8 mouse cellular contexts compared by ENCODE assay signal in genomic region chr3:68494296-68495095, GRCm38 (mm10).
DNase-seq lines count a peak whose midpoint lies in the region; ATAC-seq and TF ChIP-seq lines count a peak whose summit lies in the region.

No protein-coding gene starts in this region.

- no peak for TF ChIP-seq POLR2A in lung, adult 2 months (IDR thresholded peaks at IDR 0.05; ENCODE audit: borderline replicate concordance, extremely low read depth, low read depth, low read length)

- under 1% methylated on average over 68 of the region's 68 CpGs for WGBS in lung, adult 2 months
- 0% methylated on average over 28 of the region's 68 CpGs for WGBS in embryonic facial prominence, embryonic 14.5 days
- under 1% methylated on average over 64 of the region's 68 CpGs for WGBS in heart, embryonic 15.5 days
- WGBS in limb, embryonic 11.5 days = under 1% methylated on average over 64 of the region's 68 CpGs
- under 1% methylated on average over 67 of the region's 68 CpGs for WGBS in midbrain, embryonic 13.5 days

- ATAC-seq in embryonic facial prominence, embryonic 14.5 days (ENCODE audit: low read depth) = peak; percentile 9
- peak; percentile 18 for ATAC-seq in heart, embryonic 15.5 days (replicated peaks; ENCODE audit: insufficient number of reproducible peaks, insufficient read depth, low FRiP score, low read depth)
- ATAC-seq in limb, embryonic 11.5 days (ENCODE audit: insufficient number of reproducible peaks, low FRiP score, low TSS enrichment, low read depth) = peak; percentile 24
- peak; percentile 54 for ATAC-seq in midbrain, embryonic 13.5 days
- no peak for ATAC-seq in inflammation-experienced regulatory T-cells, adult 6 months

- peak overlapping the region; percentile 100 for H3K4me3 ChIP-seq in lung, adult 2 months (replicated peaks; ENCODE audit: extremely low read depth, low read depth, low read length)
- peak overlapping the region; percentile 80 for H3K4me3 ChIP-seq in embryonic facial prominence, embryonic 14.5 days (ENCODE audit: low read depth, low read length)
- H3K4me3 ChIP-seq in heart, embryonic 15.5 days = peak overlapping the region; percentile 87
- H3K4me3 ChIP-seq in limb, embryonic 11.5 days (ENCODE audit: low read depth, low read length) = peak overlapping the region; percentile 66
- peak overlapping the region; percentile 68 for H3K4me3 ChIP-seq in midbrain, embryonic 13.5 days (replicated peaks)

- DNase-seq in lung, adult 2 months = peak; percentile 64
- DNase-seq in lung, postnatal 25 days (ENCODE audit: low spot score) = no peak
- DNase-seq in adrenal gland, postnatal 14 days = peak; percentile 44
- no peak for DNase-seq in embryonic facial prominence, embryonic 14.5 days (ENCODE audit: low spot score)
- DNase-seq in limb, embryonic 11.5 days (ENCODE audit: low spot score) = peak; percentile 72

- peak overlapping the region; percentile 80 for H3K9ac ChIP-seq in embryonic facial prominence, embryonic 14.5 days (ENCODE audit: low read depth, low read length)
- H3K9ac ChIP-seq in heart, embryonic 15.5 days = peak overlapping the region; percentile 89
- H3K9ac ChIP-seq in limb, embryonic 11.5 days (ENCODE audit: low read length) = peak overlapping the region; percentile 70
- peak overlapping the region; percentile 76 for H3K9ac ChIP-seq in midbrain, embryonic 13.5 days (replicated peaks)

- no peaks in the 10 kb centered on the region; the same call in 1 of the 2 replicates for H3K27me3 ChIP-seq in embryonic facial prominence, embryonic 14.5 days (replicated peaks; ENCODE audit: control insufficient read depth, insufficient read depth, low read length)
- H3K27me3 ChIP-seq in heart, embryonic 15.5 days = no peaks in the 10 kb centered on the region
- no peaks in the 10 kb centered on the region for H3K27me3 ChIP-seq in limb, embryonic 11.5 days (ENCODE audit: control insufficient read depth, insufficient read depth, low read length)
- peaks cover 18% of the 10 kb centered on the region for H3K27me3 ChIP-seq in midbrain, embryonic 13.5 days

- H3K27ac ChIP-seq in embryonic facial prominence, embryonic 14.5 days (replicated peaks; ENCODE audit: low read depth, low read length) = peak overlapping the region; percentile 89
- peak overlapping the region; percentile 98 for H3K27ac ChIP-seq in heart, embryonic 15.5 days
- peak overlapping the region; percentile 62 for H3K27ac ChIP-seq in limb, embryonic 11.5 days (replicated peaks; ENCODE audit: low read depth, low read length)
- H3K27ac ChIP-seq in midbrain, embryonic 13.5 days = peak overlapping the region; percentile 64

- H3K9me3 ChIP-seq in embryonic facial prominence, embryonic 14.5 days (ENCODE audit: control insufficient read depth, low read length) = no peaks in the 10 kb centered on the region
- no peaks in the 10 kb centered on the region for H3K9me3 ChIP-seq in heart, embryonic 15.5 days (replicated peaks)
- H3K9me3 ChIP-seq in limb, embryonic 11.5 days (ENCODE audit: control insufficient read depth, low read length) = no peaks in the 10 kb centered on the region
- no peaks in the 10 kb centered on the region for H3K9me3 ChIP-seq in midbrain, embryonic 13.5 days

- no peak for TF ChIP-seq CTCF in lung, adult 2 months (IDR thresholded peaks at IDR 0.05; ENCODE audit: insufficient read depth, low read length)

- H3K4me2 ChIP-seq in embryonic facial prominence, embryonic 14.5 days (ENCODE audit: low read depth, low read length) = peak overlapping the region; percentile 99
- H3K4me2 ChIP-seq in heart, embryonic 15.5 days = peak overlapping the region; percentile 87
- H3K4me2 ChIP-seq in limb, embryonic 11.5 days (ENCODE audit: low read depth, severe bottlenecking) = peak overlapping the region; percentile 91
- peak overlapping the region; percentile 98 for H3K4me2 ChIP-seq in midbrain, embryonic 13.5 days (replicated peaks)

- no peaks in the 10 kb centered on the region for H3K36me3 ChIP-seq in embryonic facial prominence, embryonic 14.5 days (ENCODE audit: control insufficient read depth, insufficient read depth, low read length)
- no peaks in the 10 kb centered on the region for H3K36me3 ChIP-seq in heart, embryonic 15.5 days
- no peaks in the 10 kb centered on the region for H3K36me3 ChIP-seq in limb, embryonic 11.5 days (ENCODE audit: control insufficient read depth, insufficient read depth, low read length)
- no peaks in the 10 kb centered on the region for H3K36me3 ChIP-seq in midbrain, embryonic 13.5 days

- H3K4me1 ChIP-seq in lung, adult 2 months (ENCODE audit: control insufficient read depth, insufficient read depth, low read length) = no peaks in the 10 kb centered on the region; the same call in 1 of the 2 replicates
- H3K4me1 ChIP-seq in embryonic facial prominence, embryonic 14.5 days (ENCODE audit: control insufficient read depth, insufficient read depth, low read length) = peaks cover 28% of the 10 kb centered on the region
- peaks cover 34% of the 10 kb centered on the region for H3K4me1 ChIP-seq in heart, embryonic 15.5 days (replicated peaks)
- H3K4me1 ChIP-seq in limb, embryonic 11.5 days (ENCODE audit: control insufficient read depth, insufficient read depth, low read length) = peaks cover 21% of the 10 kb centered on the region
- H3K4me1 ChIP-seq in midbrain, embryonic 13.5 days (replicated peaks) = peaks cover 29% of the 10 kb centered on the region

Comparison
In these comparisons a context has a peak if more than half of its experiments do, and no peak if none do; other contexts are left out.
1. DNase-seq: peak in lung, adult 2 months (single experiment), adrenal gland, postnatal 14 days (single experiment) and limb, embryonic 11.5 days (single experiment); none in lung, postnatal 25 days (single experiment) and embryonic facial prominence, embryonic 14.5 days (single experiment).
2. Peak in every context shown above with its lines, with median percentiles within 50 percentile points of each other: H3K4me3 ChIP-seq, H3K27ac ChIP-seq, H3K4me2 ChIP-seq and H3K9ac ChIP-seq.